Mouse (Mus musculus) forebrain, postnatal 0 days (tissue): ENCODE results near the gene Cd177. TPM values are rescaled to one million over a fixed set of nuclear protein-coding genes. Genes with fewer than 3 reads are reported as not detected.
"Not testable (repeated sequence)": the region's sequence is repeated elsewhere in the genome, so short reads cannot be mapped to it uniquely, and the experiment has no call there.

Experiments used
- ATAC-seq: fragments of 200-750 bp; cut with Nextera tagmentation; 2 replicates; pipeline ENCODE4 v1.8.0; 2017; ENCODE audit warnings: mild to moderate bottlenecking, moderate library complexity
- DNase-seq: peaks from one replicate; pipeline ENCODE4 v3.0.0-alpha.2; 2015
- H3K27ac ChIP-seq: fragments of 300-500 bp; sonication (generic); 2 replicates; pipeline ENCODE4 v1.5.1; 2014; ENCODE audit warnings: low read depth, mild to moderate bottlenecking, antibody characterized with exemption, low read length, moderate library complexity, mixed read lengths
- H3K27me3 ChIP-seq: fragments of 300-500 bp; sonication (generic); 2 replicates; pipeline ENCODE4 v1.6.1; 2014; ENCODE audit warnings: mild to moderate bottlenecking, low read length, mixed read lengths; ENCODE audit not compliant: insufficient read depth
- H3K36me3 ChIP-seq: fragments of 300-500 bp; sonication (generic); 2 replicates; pipeline ENCODE4 v1.6.1; 2014; ENCODE audit warnings: mild to moderate bottlenecking, moderate library complexity; ENCODE audit not compliant: insufficient read depth
- H3K4me1 ChIP-seq: fragments of 300-500 bp; sonication (generic); 2 replicates; pipeline ENCODE4 v1.6.1; 2014; ENCODE audit warnings: antibody characterized with exemption; ENCODE audit not compliant: insufficient read depth
- H3K4me2 ChIP-seq: fragments of 300-500 bp; sonication (generic); 2 replicates; pipeline ENCODE4 v1.6.1; 2014; ENCODE audit warnings: low read depth, mild to moderate bottlenecking, moderate library complexity
- H3K4me3 ChIP-seq: fragments of 300-500 bp; sonication (generic); 2 replicates; pipeline ENCODE4 v1.5.1; 2014; ENCODE audit warnings: low read depth, low read length, mixed read lengths
- H3K9ac ChIP-seq: fragments of 300-500 bp; sonication (generic); 2 replicates; pipeline ENCODE4 v1.6.1; 2014; ENCODE audit warnings: mild to moderate bottlenecking
- H3K9me3 ChIP-seq: fragments of 300-500 bp; sonication (generic); 2 replicates; pipeline ENCODE4 v1.6.1; 2016; ENCODE audit warnings: low read length
- CTCF ChIP-seq: sonication (generic); IDR thresholded peaks from 2 replicates; pipeline ENCODE4 v1.5.1; 2016; ENCODE audit warnings: antibody characterized with exemption, control low read depth, low read depth
- WGBS: fragments of 180-500 bp; shearing (Covaris S2); extraction: QIAGEN DNeasy Blood & Tissue Kit; methylation state at CpG from one replicate; pipeline ENCODE4 v1.1.7; 2014; 5-methylcytosine and 5-hydroxymethylcytosine counted together
- polyA plus RNA-seq: library from polyadenylated mRNA; unstranded; fragments of >200 nt; fragmentation: Nextera tagmentation; extraction: Ambion mirVana; gene quantifications from 2 replicates; pipeline ENCODE4 v1.2.1, GENCODE M21; 2015
- total RNA-seq: library from RNA; depleted of rRNA; stranded (reverse); fragments of >200 nt; gene quantifications from 2 replicates; pipeline ENCODE4 v1.2.3, GENCODE M21; 2014; rRNA removed

The Cd177 gene
- total and polyA plus RNA-seq, 2 experiments from 2014 or later, result 0.27 to 0.48 TPM

- no peak for ATAC-seq
- Histone ChIP-seq H3K36me3 (no peaks in the 10 kb centered on the region), H3K27me3 (no peaks in the 10 kb centered on the region), H3K9me3 (no peaks in the 10 kb centered on the region), H3K9ac (no peak overlapping the region), H3K4me1 (no peaks in the 10 kb centered on the region), H3K4me3 (no peak overlapping the region), H3K27ac (no peak overlapping the region), H3K4me2 (no peak overlapping the region)
- 33% methylated on average over 4 of the region's 4 CpGs for WGBS
- TF ChIP-seq CTCF, result no peak
- DNase-seq, result no peak
These were observed 9.4 kb downstream of the Cd177 start for GRCm38 (mm10) chr7:24750695-24751094.

GRCm38 (mm10) chr7:24735970-24736670, 24.0 kb downstream of the Cd177 start:
- no peaks in the 10 kb centered on the region for H3K27me3 ChIP-seq
- H3K4me1 ChIP-seq, result no peaks in the 10 kb centered on the region
- no peak for DNase-seq
- peak; percentile 71 for ATAC-seq
- H3K4me3 ChIP-seq, result peak overlapping the region; percentile 18
- H3K36me3 ChIP-seq, result no peaks in the 10 kb centered on the region
- H3K9me3 ChIP-seq, result no peaks in the 10 kb centered on the region
- no peak overlapping the region for H3K9ac ChIP-seq
- TF ChIP-seq CTCF, result no peak
- peak overlapping the region; percentile 29 for H3K4me2 ChIP-seq
- no peak overlapping the region for H3K27ac ChIP-seq
- 10% methylated on average over 17 of the region's 17 CpGs for WGBS

- not testable (repeated sequence) for H3K4me3 ChIP-seq, ATAC-seq, DNase-seq, H3K4me1 ChIP-seq, H3K4me2 ChIP-seq, H3K9me3 ChIP-seq, H3K27ac ChIP-seq, H3K27me3 ChIP-seq, H3K9ac ChIP-seq, H3K36me3 ChIP-seq
- 94% methylated on average over 11 of the region's 11 CpGs for WGBS
These were observed 33.3 kb downstream of the Cd177 start, which contains the start of gene Gm4763 for GRCm38 (mm10) chr7:24726808-24727207. Gm4763 (minus strand) TSS chr7:24726908.

- Histone ChIP-seq H3K4me3 (no peak overlapping the region), H3K4me2 (no peak overlapping the region), H3K36me3 (no peaks in the 10 kb centered on the region), H3K27me3 (no peaks in the 10 kb centered on the region), H3K27ac (no peak overlapping the region), H3K4me1 (no peaks in the 10 kb centered on the region), H3K9me3 (no peaks in the 10 kb centered on the region), H3K9ac (no peak overlapping the region)
- DNase-seq, result no peak
- WGBS, result 82% methylated on average over 6 of the region's 6 CpGs
- ATAC-seq, result no peak
- no peak for TF ChIP-seq CTCF
These were observed 45.1 kb downstream of the Cd177 start for GRCm38 (mm10) chr7:24715039-24715438.

GRCm38 (mm10) chr7:24708832-24709292, 51.2 kb downstream of the Cd177 start, which contains the start of gene BC049730:
BC049730 (plus strand) TSS chr7:24709242.
- Histone ChIP-seq H3K4me2 (no peak within 1 kb of the TSS), H3K4me3 (no peak within 1 kb of the TSS), H3K27ac (no peak within 1 kb of the TSS), H3K36me3 (no peaks in the 10 kb centered on the region), H3K9ac (no peak within 1 kb of the TSS), H3K27me3 (no peaks in the 10 kb centered on the region), H3K4me1 (no peaks in the 10 kb centered on the region), H3K9me3 (no peaks in the 10 kb centered on the region)
- TF ChIP-seq CTCF, result no peak
- DNase-seq, result no peak
- no peak for ATAC-seq
- 95% methylated on average over 14 of the region's 14 CpGs for WGBS

- not testable (repeated sequence) for H3K9me3 ChIP-seq, H3K4me3 ChIP-seq, DNase-seq, H3K4me1 ChIP-seq, H3K36me3 ChIP-seq, H3K27me3 ChIP-seq, ATAC-seq, H3K4me2 ChIP-seq, H3K9ac ChIP-seq, H3K27ac ChIP-seq
- WGBS, result 85% methylated on average over 9 of the region's 9 CpGs
These were observed 57.3 kb downstream of the Cd177 start for GRCm38 (mm10) chr7:24702841-24703240.

GRCm38 (mm10) chr7:24697891-24698290, 62.2 kb downstream of the Cd177 start:
- not testable (repeated sequence) for H3K36me3 ChIP-seq, H3K4me1 ChIP-seq, ATAC-seq, H3K9ac ChIP-seq, DNase-seq, H3K4me3 ChIP-seq, H3K27me3 ChIP-seq, H3K9me3 ChIP-seq, H3K4me2 ChIP-seq, H3K27ac ChIP-seq
- WGBS, result 95% methylated on average over 4 of the region's 4 CpGs

Other genes with a start within 250 kb of the Cd177 start
- gene AC161166.1, start 247.9 kb downstream of the Cd177 start, total RNA-seq, result not detected in 2 replicates
- gene AC161166.1, start 247.9 kb downstream of the Cd177 start, polyA plus RNA-seq, result 0.13 and 0.31 TPM in 2 replicates
- 103 and 119 TPM in 2 replicates for gene Irgq, start 229.6 kb downstream of the Cd177 start, total RNA-seq
- 20.8 and 26.8 TPM in 2 replicates for gene Irgq, start 229.6 kb downstream of the Cd177 start, polyA plus RNA-seq
- gene Pinlyp, start 214.2 kb downstream of the Cd177 start, total RNA-seq, result 0.31 and 0.43 TPM in 2 replicates
- gene Pinlyp, start 214.2 kb downstream of the Cd177 start, polyA plus RNA-seq, result not detected in 2 replicates
- 41.1 and 49.8 TPM in 2 replicates for gene Xrcc1, start 214.0 kb downstream of the Cd177 start, total RNA-seq
- 42.1 and 48.6 TPM in 2 replicates for gene Xrcc1, start 214.0 kb downstream of the Cd177 start, polyA plus RNA-seq
- 24.2 and 25.8 TPM in 2 replicates for gene Ethe1, start 172.8 kb downstream of the Cd177 start, total RNA-seq
- gene Ethe1, start 172.8 kb downstream of the Cd177 start, polyA plus RNA-seq, result 24.3 and 26.8 TPM in 2 replicates
- gene Zfp575, start 172.7 kb downstream of the Cd177 start, total RNA-seq, result 0.38 and 1.2 TPM in 2 replicates
- 19.4 and 24.8 TPM in 2 replicates for gene Zfp575, start 172.7 kb downstream of the Cd177 start, polyA plus RNA-seq
- gene Phldb3, start 149.5 kb downstream of the Cd177 start, total RNA-seq, result 0.15 TPM in 1 of 2 replicates, not detected in the other
- not detected in 2 replicates for gene Phldb3, start 149.5 kb downstream of the Cd177 start, polyA plus RNA-seq
- gene Lypd3, start 123.8 kb downstream of the Cd177 start, total RNA-seq, result 0.23 and 0.33 TPM in 2 replicates
- gene Lypd3, start 123.8 kb downstream of the Cd177 start, polyA plus RNA-seq, result 0.67 and 1.3 TPM in 2 replicates
- not detected in 2 replicates for gene Tex101, start 83.6 kb downstream of the Cd177 start, total RNA-seq
- gene Tex101, start 83.6 kb downstream of the Cd177 start, polyA plus RNA-seq, result not detected in 2 replicates
- not detected in 2 replicates for gene BC049730, start 51.1 kb downstream of the Cd177 start, total RNA-seq
- gene BC049730, start 51.1 kb downstream of the Cd177 start, polyA plus RNA-seq, result not detected in 2 replicates
- gene Gm4763, start 33.4 kb downstream of the Cd177 start, total RNA-seq, result not detected in 2 replicates
- not detected in 2 replicates for gene Gm4763, start 33.4 kb downstream of the Cd177 start, polyA plus RNA-seq
- gene Ceacam10, start 16.9 kb upstream of the Cd177 start, total RNA-seq, result 0.57 TPM in 1 of 2 replicates, not detected in the other
- gene Ceacam10, start 16.9 kb upstream of the Cd177 start, polyA plus RNA-seq, result 0.14 TPM in 1 of 2 replicates, not detected in the other
- 26.5 and 99.9 TPM in 2 replicates for gene Gm9844, start 101.9 kb upstream of the Cd177 start, total RNA-seq
- 35.2 and 38.2 TPM in 2 replicates for gene Gm9844, start 101.9 kb upstream of the Cd177 start, polyA plus RNA-seq
- gene Lypd4, start 109.6 kb upstream of the Cd177 start, total RNA-seq, result not detected in 2 replicates
- not detected in 2 replicates for gene Lypd4, start 109.6 kb upstream of the Cd177 start, polyA plus RNA-seq
- gene Dmrtc2, start 109.7 kb upstream of the Cd177 start, total RNA-seq, result 0.08 TPM in 1 of 2 replicates, not detected in the other
- 0.23 and 0.28 TPM in 2 replicates for gene Dmrtc2, start 109.7 kb upstream of the Cd177 start, polyA plus RNA-seq
- gene Rps19, start 124.1 kb upstream of the Cd177 start, total RNA-seq, result 581 and 723 TPM in 2 replicates
- 1,350 and 1,888 TPM in 2 replicates for gene Rps19, start 124.1 kb upstream of the Cd177 start, polyA plus RNA-seq
- gene Cd79a, start 137.1 kb upstream of the Cd177 start, total RNA-seq, result 0.15 and 0.33 TPM in 2 replicates
- gene Cd79a, start 137.1 kb upstream of the Cd177 start, polyA plus RNA-seq, result 0.47 and 0.54 TPM in 2 replicates
- 24.5 and 30.3 TPM in 2 replicates for gene Arhgef1, start 142.6 kb upstream of the Cd177 start, total RNA-seq
- gene Arhgef1, start 142.6 kb upstream of the Cd177 start, polyA plus RNA-seq, result 16.7 and 26.8 TPM in 2 replicates
- gene Gm4881, start 184.2 kb upstream of the Cd177 start, total RNA-seq, result 0.54 and 2.1 TPM in 2 replicates
- 0.33 and 0.97 TPM in 2 replicates for gene Gm4881, start 184.2 kb upstream of the Cd177 start, polyA plus RNA-seq
- gene Rabac1, start 212.4 kb upstream of the Cd177 start, total RNA-seq, result 359 and 362 TPM in 2 replicates
- 393 and 448 TPM in 2 replicates for gene Rabac1, start 212.4 kb upstream of the Cd177 start, polyA plus RNA-seq
- gene Atp1a3, start 245.6 kb upstream of the Cd177 start, total RNA-seq, result 204 and 256 TPM in 2 replicates
- gene Atp1a3, start 245.6 kb upstream of the Cd177 start, polyA plus RNA-seq, result 432 and 535 TPM in 2 replicates